Mouse (Mus musculus): ENCODE measurements around the gene Zfp106.
"Not testable (repeated sequence)": the region's sequence is repeated elsewhere in the genome, so short reads cannot be mapped to it uniquely, and the experiment has no call there.

GRCm38 (mm10) chr2:120572161-120572560 lies 8.5 kb upstream of the Zfp106 start:
- not testable (repeated sequence) for TF ChIP-seq POLR2A (IDR thresholded peaks at IDR 0.05; ENCODE audit: borderline replicate concordance, low read depth, low read length); CTCF (IDR thresholded peaks at IDR 0.05; ENCODE audit: low read depth, low read length)
